Mouse (Mus musculus) heart, adult 11 months (tissue): Measurements from ENCODE around the gene Lrrc10.
"Not testable (repeated sequence)": the region's sequence is repeated elsewhere in the genome, so short reads cannot be mapped to it uniquely, and the experiment has no call there.

Experiments used
- DNase-seq: peaks from one replicate; pipeline ENCODE4 v3.0.0; 2022

Lrrc10 gene

GRCm38 (mm10) chr10:117045175-117046056, at the start of gene Lrrc10:
Gene Lrrc10 (plus strand): TSS chr10:117045341.
- peak; percentile 96 for DNase-seq

- peak; percentile 40 for DNase-seq
Measured at GRCm38 (mm10) chr10:116995584-116996235, 49.4 kb upstream of the Lrrc10 start.

DNA sequence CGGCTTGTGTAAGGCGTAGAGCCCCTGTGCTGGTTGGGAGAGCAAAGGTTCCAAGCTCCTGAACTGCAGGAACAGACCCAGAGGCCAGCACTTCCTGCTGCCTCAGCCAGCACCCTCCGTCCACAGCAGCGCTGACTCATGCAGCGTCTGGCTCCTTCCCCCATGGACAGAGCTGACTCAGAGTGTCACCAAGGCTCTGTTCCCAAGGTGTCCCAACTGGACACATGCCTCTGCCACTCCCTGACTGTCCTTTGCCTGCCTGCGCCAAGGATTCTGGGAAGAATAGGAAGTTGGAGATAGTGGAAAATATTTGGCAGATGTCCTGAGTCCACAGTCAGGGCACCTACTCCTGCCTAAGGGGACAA, 48.9 kb upstream of the Lrrc10 start:
- peak; percentile 98 for DNase-seq

DNA sequence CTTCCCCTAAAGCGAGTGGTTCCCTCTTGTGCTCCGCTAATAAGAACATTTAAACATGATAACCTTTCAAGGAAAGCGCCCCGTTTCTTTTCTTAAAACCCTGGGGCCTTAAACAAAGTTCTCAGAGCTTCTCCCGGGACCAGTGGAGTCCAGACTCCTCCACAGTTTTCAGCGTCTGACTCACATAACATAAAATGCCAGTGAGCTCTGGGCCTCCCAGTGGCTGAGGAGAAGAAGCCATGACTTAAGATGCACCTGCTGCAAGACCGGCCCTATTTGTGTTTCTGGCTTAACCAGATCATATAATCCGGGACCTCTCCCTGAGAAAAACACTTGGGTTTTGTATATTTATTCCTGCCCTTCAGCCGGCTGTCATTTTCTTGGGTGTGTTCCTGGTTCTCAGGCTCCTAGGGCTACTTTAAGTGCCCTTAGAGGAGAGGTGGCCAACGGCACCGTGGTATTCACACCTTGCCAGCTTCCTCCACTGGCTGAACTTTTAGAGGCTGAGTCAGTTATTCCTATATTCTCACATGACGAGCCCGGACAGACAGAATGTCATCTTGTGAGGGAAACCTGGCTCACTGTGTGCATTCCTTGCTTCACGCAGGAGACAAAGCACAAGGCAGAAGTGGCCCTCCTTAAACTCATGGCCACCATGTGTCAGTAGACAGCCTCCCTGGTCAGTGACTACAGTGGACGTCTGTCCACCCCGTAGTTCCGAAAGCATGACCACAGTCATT, 46.3 kb upstream of the Lrrc10 start:
- peak; percentile 89 for DNase-seq

DNA sequence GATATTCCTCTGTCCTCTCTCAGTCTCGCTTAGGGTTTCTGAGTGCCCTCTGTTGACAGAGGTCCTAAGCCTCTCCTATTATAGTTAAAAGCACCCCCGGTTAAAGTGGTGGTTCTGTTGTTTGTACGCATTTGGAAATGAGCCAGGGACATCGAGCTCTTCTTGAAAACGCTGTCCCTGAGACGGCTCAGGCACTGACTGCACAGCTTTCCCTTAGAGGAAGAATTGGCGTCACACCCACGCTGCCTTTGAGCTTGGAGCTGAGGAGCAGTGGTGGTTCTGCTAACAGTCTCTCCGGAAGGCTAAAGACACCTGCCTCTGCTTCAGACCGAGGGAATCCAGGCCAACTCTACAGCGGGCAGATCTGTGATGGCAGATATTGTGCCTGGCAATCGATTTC, 44.2 kb upstream of the Lrrc10 start:
- DNase-seq: peak; percentile 83

DNA sequence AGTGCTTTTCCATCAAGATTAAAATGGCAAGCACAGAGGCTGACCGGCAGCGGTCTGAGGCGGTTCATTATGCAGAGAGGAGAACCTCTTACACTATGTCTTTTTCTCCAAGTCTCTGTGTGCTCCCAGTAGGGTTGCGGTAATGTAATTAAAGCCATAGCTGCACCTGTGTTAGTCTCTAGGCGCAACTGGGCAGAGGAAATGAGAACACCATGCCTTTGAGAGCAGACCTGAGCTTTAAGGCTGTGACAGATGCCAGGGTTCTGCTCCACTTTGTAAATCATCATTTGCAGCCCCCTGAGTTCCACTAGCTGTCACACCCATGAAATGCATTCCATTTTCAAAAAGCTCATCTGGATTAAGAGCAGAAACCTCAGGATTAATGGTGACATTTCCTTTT, 40.4 kb upstream of the Lrrc10 start:
- peak; percentile 27 for DNase-seq

DNA sequence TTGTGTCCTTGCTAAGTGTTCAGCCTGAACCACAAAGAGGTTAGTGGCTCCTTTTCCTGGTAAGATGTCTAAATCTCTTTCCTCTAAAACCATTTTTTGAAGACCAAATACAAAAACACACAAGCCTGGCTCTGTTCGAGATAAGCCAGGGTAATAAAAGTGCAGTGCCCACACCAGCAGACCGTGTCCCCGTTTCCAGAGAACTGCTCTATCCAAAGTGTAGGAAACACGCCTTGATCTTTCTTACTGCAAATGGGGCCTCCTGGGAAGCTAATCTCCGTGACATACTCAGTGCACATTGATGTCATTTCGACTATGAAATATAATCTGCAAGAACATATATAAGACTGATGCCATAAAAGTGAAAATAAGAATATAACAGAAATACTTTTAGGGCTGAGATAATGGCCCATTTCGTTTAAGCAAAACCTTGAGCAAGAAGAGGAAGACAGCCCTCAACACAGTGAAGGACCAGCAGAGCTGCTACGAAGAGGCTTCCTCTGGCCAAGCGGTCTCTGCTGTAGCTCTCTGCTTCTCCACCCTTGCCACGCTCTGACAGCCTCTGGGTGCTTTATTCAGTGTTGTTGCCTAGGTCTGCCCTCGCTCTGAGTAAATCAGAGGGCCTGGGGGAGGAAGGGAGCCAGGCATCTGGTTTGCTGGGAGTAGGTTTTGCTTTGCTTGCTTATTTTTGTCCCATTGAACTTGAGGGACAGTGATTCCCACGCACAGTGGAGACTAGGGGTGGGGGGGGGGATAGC, 39.3 kb upstream of the Lrrc10 start:
- DNase-seq: no peak

DNA sequence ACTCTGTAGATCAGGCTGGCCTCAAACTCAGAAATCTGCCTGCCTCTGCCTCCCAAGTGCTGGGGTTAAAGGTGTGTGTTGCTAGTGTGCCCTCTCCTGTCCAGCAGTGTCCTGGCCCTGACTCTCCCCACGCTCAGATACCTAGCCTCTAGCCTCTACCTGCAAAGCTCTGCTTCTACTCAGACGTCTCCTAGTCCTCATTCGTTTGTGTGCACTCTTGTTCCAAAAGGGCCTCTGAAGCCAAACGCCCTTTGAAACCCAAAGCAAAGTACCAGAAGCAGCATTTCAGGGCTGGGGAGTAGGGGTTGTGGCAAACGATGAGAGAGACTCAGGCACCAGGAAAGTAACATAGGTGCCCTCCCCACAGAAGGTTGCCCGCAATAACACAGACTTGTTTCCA, 35.5 kb upstream of the Lrrc10 start:
- peak; percentile 72 for DNase-seq

DNA sequence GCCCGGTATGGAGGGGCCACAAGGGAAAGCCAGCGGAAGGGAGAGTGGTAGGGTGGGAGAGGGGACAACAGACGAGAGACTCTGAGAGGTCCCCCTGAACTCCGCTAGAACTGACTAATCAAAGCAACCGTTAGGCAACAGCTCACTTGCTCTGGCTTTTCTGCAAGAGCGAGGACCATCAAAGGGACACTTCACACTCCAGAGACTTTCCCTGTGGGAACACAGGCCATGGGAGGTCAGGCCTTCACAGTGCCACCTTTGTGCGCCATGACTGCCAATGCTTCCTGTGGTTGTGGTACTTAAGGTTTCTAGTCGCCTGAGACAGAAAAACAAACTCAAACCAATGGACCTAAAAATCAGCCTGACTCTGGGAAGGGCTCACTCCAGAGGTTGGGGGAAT, 34.1 kb upstream of the Lrrc10 start:
- peak; percentile 37 for DNase-seq

DNA sequence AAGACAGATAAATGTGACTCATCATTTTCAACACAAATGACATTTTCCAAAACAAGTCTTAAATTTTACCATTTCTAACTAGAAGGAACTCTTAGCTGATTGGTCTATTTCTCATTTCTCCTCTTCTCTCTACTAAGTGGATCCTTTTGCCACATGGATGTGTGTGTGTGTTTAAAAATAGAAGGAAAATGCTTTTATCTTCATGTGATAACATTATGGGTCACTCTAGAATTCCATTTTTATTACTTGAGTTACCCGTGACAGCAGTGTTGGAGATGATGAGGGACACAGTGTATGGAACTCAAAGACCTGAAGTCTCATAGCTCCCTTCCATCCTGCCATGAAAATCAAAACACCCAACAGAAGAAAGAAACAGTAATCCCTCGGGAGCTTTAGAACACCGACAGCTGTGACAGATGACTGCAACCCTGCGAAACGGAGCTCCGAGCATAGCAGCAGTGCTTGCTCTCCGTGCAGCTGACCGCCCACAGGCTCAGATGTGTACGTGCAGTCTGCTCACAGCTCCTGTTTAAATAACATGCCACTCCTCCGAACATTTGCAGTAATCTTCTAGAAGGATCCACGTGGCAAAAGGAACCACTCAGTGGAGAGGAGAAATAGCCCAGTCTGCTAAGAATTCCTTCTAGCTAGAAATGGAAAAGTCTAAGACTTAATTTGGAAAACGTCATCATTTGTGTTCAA, 31.3 kb upstream of the Lrrc10 start:
- DNase-seq: no peak

DNA sequence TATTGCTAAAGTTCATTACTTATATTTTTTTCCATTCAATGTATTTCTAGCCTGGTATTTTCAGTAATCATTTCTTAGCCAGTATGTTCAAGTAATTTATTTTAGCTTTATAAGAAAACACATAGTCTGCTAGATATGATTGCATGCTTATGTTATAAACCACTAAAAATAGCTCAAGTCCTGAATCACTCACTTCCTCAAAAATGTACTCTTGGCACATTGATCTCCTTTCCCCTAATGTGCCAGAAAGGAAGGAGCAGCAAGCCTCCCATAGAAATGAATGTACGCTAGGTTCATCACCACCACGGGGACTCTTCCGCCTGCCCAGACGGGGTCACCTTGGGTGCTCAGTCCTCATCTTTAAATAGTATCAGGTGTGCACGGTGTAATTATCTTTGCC, 30.6 kb upstream of the Lrrc10 start:
- DNase-seq: no peak

GRCm38 (mm10) chr10:117018281-117018840, 26.8 kb upstream of the Lrrc10 start:
- peak; percentile 89 for DNase-seq

DNA sequence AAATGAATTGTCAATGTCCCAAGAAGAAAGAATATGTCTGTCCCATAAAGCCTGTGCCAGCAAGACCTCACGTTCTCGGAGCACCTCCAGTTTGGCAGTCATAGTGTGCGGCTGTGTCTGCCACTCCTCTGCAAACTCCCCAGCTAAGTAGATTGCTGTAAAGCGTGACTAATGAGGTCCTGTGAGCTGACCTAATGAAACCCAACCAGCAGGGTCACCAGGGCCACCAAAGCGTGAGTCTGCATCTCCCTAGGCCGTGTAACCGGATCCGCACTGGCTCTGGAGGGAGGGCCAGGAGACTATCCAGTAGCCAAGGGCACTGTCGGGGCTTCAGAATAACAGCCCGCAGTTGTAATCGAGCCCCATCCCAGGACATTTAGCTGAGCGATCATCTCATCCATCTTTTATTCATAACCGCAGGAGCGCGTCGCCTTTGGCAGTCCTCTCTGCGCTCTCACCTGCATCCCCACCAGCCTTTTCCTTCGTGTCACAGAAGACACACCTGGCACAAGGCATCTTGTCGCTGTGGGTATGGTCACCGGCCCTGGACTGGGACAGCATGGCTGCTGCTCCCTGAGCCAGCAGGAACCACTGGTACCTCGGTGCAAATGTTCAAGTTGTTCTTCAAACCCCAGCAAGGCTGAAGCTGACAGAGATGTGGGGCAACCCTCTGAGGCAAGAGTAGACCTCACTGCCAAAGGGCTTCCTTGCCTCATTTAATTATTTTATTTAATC, 24.0 kb upstream of the Lrrc10 start:
- no peak for DNase-seq

- no peak for DNase-seq
Measured at GRCm38 (mm10) chr10:117023693-117024092, 21.4 kb upstream of the Lrrc10 start.

GRCm38 (mm10) chr10:117025776-117026175, 19.4 kb upstream of the Lrrc10 start:
- DNase-seq: not testable (repeated sequence)

GRCm38 (mm10) chr10:117026176-117026575, 19.0 kb upstream of the Lrrc10 start:
- DNase-seq: no peak

DNA sequence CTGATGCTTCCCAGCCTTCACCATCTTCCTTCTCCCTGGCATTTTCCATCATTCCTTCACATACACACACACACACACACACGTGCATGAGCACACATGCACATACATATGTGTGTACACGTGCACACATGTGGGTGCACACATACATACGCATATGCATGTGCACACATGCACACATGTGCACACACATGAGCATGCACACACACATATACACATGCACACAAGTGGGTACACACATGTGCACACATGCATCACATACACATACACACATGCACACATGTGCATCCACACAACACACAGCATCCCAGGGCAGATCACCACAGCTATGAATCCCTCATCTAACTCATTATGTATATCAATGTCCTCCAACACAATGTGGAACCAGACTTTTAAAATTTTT, 14.0 kb upstream of the Lrrc10 start:
- DNase-seq: no peak

- DNase-seq: peak; percentile 95
Measured at GRCm38 (mm10) chr10:117033785-117034184, 11.4 kb upstream of the Lrrc10 start.

DNA sequence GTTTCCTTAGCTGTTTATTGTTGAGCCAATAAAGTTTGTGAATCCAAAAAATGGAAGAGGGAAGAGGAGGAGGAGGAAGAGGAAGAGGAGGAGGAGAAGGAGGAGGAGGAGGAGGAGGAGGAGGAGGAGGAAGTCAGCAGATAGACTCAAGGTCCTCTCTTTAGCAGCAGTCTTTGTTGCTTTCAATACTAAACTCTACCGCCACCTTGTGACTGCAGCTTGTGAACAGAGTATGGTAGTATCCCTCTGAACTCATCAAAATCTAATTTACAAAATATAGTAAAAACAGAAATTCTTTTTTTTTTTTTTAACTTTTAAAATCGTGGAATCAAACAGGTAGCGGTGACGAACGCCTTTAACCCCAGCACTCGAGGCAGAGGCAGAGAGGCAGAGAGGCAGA, 4.8 kb upstream of the Lrrc10 start:
- no peak for DNase-seq

DNA sequence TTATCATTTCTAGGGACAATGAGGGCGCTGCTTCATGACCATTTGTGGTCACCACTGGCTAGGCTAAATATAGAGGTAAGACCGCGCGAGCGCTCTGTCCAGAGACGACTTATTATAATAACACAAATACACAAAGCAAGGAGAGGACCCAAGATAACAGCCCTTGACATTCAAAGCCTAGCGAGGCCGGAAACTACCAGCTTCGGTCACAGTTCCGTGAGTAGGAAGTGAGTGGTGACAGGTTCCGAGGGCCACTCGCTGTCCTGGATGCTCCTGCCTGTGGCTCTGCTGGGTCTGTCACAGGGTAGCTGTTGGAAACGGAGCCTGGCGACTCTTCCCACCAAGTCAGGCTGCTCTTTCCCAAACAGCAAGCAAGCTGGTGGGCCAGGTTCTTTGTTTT, 2.8 kb upstream of the Lrrc10 start:
- DNase-seq: peak; percentile 98

DNA sequence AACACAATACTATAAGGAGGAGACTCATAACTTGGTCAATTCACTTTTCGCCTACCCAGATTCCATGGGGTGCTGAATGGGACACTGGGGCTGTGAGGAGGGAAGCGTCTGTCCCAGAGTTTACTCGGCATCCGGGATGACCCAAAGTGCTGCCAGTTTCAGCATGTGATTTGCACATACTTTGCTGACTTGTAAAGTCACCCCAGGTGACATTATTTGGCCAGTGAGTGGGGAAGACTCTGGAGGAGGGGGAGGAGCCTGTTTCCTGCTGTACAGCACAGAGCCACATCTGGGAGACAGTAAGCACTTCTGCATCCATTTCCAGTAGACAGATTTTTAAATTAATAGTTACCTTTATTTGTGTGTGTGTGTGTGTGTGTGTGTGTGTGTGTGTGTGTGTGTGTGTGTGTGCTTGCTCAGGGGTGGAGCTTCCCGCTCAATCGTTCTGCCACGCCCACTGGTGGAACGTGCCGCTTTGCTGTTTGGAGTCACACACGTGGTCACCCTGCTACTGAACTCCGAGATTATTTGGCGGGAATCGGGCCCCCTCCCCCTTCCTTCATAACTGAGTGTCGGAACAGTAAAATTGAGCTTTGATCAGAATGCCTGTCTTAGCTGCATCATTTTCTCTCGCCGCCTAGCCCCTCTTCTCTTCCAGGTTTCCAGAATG, 1.5 kb upstream of the Lrrc10 start:
- peak; percentile 97 for DNase-seq
